ENCODE assay signal across 16 mouse cellular contexts in the genomic region with DNA sequence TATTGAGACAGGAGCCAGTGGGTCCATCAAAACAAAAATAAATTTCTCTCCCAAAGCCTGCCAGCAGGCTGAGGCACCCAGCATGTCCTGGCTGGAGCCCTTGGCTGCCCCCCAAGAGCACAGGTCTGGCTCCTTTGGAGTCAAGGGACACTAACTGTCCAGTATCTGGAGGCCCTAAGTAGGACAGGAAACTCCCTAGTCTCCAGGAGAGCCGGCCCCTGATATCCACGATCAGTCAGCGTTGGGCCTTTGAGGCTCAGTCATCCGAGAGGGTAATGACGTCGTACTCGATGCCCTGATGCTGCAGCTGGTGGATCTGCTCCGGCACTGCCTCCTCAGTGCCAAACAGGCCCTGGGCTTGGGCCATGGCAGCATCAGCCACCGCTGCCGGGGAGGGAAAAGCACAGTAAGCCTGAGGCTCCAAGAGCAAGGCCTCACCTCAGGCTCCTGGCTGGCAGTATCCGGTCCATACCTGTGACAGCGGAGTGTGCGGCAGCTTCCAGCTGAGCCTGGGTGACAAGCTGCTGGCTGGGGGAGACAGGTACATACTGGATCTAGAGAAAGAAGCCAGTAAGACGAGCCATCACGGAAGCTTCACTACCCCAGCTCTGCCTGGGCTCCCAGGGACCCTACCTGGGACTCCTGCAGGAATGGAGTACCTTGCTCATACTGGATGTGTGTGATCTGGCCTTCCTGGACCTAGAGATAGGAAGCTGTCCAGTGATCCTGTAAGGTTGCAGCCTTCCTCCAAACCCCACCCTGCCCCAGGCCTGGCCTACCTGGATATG. TPM values are rescaled to one million over a fixed set of nuclear protein-coding genes. Genes with fewer than 3 reads are reported as not detected.
DNase-seq lines count a peak whose midpoint lies in the region; ATAC-seq and TF ChIP-seq lines count a peak whose summit lies in the region.
"Had no signal": no experiment of that assay in that cellular context is flagged by ENCODE, and none has a peak within 500 bp of the region (broad histone marks: within the 10 kb centered on the region; RNA-seq: fewer than 3 reads in every experiment).

No protein-coding gene starts in this region.

- no peaks in the 10 kb centered on the region for H3K27me3 ChIP-seq in heart, embryonic 11.5 days (ENCODE audit: control insufficient read depth, insufficient read depth, low read length)
- no peaks in the 10 kb centered on the region for H3K27me3 ChIP-seq in midbrain, postnatal 0 days (ENCODE audit: insufficient read depth, low read length)
- H3K27me3 ChIP-seq in midbrain, embryonic 16.5 days (ENCODE audit: control insufficient read depth, insufficient read depth, low read depth, low read length) = no peaks in the 10 kb centered on the region
- H3K27me3 ChIP-seq: heart, embryonic 15.5 days; limb, embryonic 13.5 days; lung, embryonic 15.5 days had no signal

- no peak overlapping the region for H3K4me2 ChIP-seq in heart, embryonic 11.5 days
- no peak overlapping the region for H3K4me2 ChIP-seq in midbrain, postnatal 0 days (ENCODE audit: low read depth, low read length, poor library complexity, severe bottlenecking)
- no peak overlapping the region for H3K4me2 ChIP-seq in midbrain, embryonic 16.5 days (ENCODE audit: low read length)
- H3K4me2 ChIP-seq: heart, embryonic 15.5 days; limb, embryonic 13.5 days; lung, embryonic 15.5 days had no signal

- no peak overlapping the region for H3K9ac ChIP-seq in heart, embryonic 11.5 days (ENCODE audit: low read depth, low read length)
- H3K9ac ChIP-seq in midbrain, postnatal 0 days (replicated peaks; ENCODE audit: low read length, poor library complexity, severe bottlenecking) = no peak overlapping the region
- no peak overlapping the region for H3K9ac ChIP-seq in midbrain, embryonic 16.5 days (ENCODE audit: low read depth, low read length)
- H3K9ac ChIP-seq: heart, embryonic 15.5 days; limb, embryonic 13.5 days; lung, embryonic 15.5 days had no signal

- no peak overlapping the region for H3K27ac ChIP-seq in heart, embryonic 11.5 days (ENCODE audit: low read depth, low read length)
- 0 out of 2 replicates have a peak overlapping the region, but pooled peaks have one; percentile 6 for H3K27ac ChIP-seq in midbrain, postnatal 0 days (ENCODE audit: low read depth, low read length)
- no peak overlapping the region for H3K27ac ChIP-seq in midbrain, embryonic 16.5 days (ENCODE audit: low read length)
- H3K27ac ChIP-seq: heart, embryonic 15.5 days; limb, embryonic 13.5 days; lung, embryonic 15.5 days had no signal

- H3K9me3 ChIP-seq in heart, embryonic 11.5 days (replicated peaks; ENCODE audit: control insufficient read depth, low read length) = no peaks in the 10 kb centered on the region
- H3K9me3 ChIP-seq in midbrain, postnatal 0 days (ENCODE audit: low read length) = no peaks in the 10 kb centered on the region
- H3K9me3 ChIP-seq in midbrain, embryonic 16.5 days (replicated peaks; ENCODE audit: control insufficient read depth, low read length, poor library complexity, severe bottlenecking) = no peaks in the 10 kb centered on the region
- H3K9me3 ChIP-seq: heart, embryonic 15.5 days; limb, embryonic 13.5 days; lung, embryonic 15.5 days had no signal

- TF ChIP-seq CTCF in midbrain, postnatal 0 days (IDR thresholded peaks at IDR 0.05) = no peak

- peak; percentile 45 to 48 for DNase-seq in heart, postnatal 10 days
- DNase-seq in midbrain, postnatal 0 days (ENCODE audit: low spot score) = peak; percentile 31
- peak; percentile 65 to 67 for DNase-seq in cerebellum, postnatal 10 days
- peak; percentile 83 for DNase-seq in skeletal muscle tissue, adult 2 months (ENCODE audit: low read depth, low spot score)
- DNase-seq in lung, postnatal 25 days (ENCODE audit: low spot score) = no peak
- DNase-seq: B cell, adult 2 months; kidney, postnatal 10 days; layer of hippocampus, postnatal 36 days; thymus, adult 18-20 months had no signal

- WGBS in heart, embryonic 11.5 days (ENCODE audit: insufficient replicate concordance) = 90% methylated on average over 15 of the region's 15 CpGs
- 90% methylated on average over 15 of the region's 15 CpGs for WGBS in midbrain, postnatal 0 days
- 87% methylated on average over 15 of the region's 15 CpGs for WGBS in midbrain, embryonic 16.5 days

- no peak overlapping the region for H3K4me3 ChIP-seq in heart, embryonic 11.5 days (ENCODE audit: low read depth, low read length)
- no peak overlapping the region for H3K4me3 ChIP-seq in midbrain, postnatal 0 days (ENCODE audit: low read depth, low read length)
- H3K4me3 ChIP-seq in midbrain, embryonic 16.5 days (ENCODE audit: low read depth, low read length) = no peak overlapping the region
- H3K4me3 ChIP-seq: heart, embryonic 15.5 days; limb, embryonic 13.5 days; lung, embryonic 15.5 days had no signal

- no peak for ATAC-seq in heart, embryonic 11.5 days (replicated peaks; ENCODE audit: insufficient number of reproducible peaks, low FRiP score, low TSS enrichment)
- no peak for ATAC-seq in midbrain, postnatal 0 days (ENCODE audit: low FRiP score)
- ATAC-seq in midbrain, embryonic 16.5 days = no peak
- no peak for ATAC-seq in megakaryocyte, adult 5-6 weeks (ENCODE audit: poor library complexity, severe bottlenecking)
- ATAC-seq: activated CD4-positive, CD25-positive, alpha-beta regulatory T cell, adult 4 months had no signal

- H3K4me1 ChIP-seq in heart, embryonic 11.5 days (ENCODE audit: control insufficient read depth, insufficient read depth, low read length) = no peaks in the 10 kb centered on the region
- no peaks in the 10 kb centered on the region for H3K4me1 ChIP-seq in midbrain, postnatal 0 days (ENCODE audit: insufficient read depth, low read length)
- no peaks in the 10 kb centered on the region for H3K4me1 ChIP-seq in midbrain, embryonic 16.5 days (ENCODE audit: control insufficient read depth, insufficient read depth, low read length)
- H3K4me1 ChIP-seq: heart, embryonic 15.5 days; limb, embryonic 13.5 days; lung, embryonic 15.5 days had no signal

- H3K36me3 ChIP-seq in heart, embryonic 11.5 days (ENCODE audit: control insufficient read depth, insufficient read depth, low read length) = peaks cover 70% of the 10 kb centered on the region
- peaks cover 93% of the 10 kb centered on the region for H3K36me3 ChIP-seq in midbrain, postnatal 0 days (ENCODE audit: insufficient read depth, low read length)
- peaks cover 76% of the 10 kb centered on the region for H3K36me3 ChIP-seq in midbrain, embryonic 16.5 days (ENCODE audit: control insufficient read depth, insufficient read depth, low read length)

- intact Hi-C loops in heart, postnatal 10 days (cut with DNase I) = no loop called here

RNA-seq across cellular contexts. Expression of gene Pcif1, which starts 13.0 kb away (rescaled TPM):
- total RNA-seq in heart, postnatal 10 days (2021) = 10 to 100 TPM; 42.2 to 45.1 TPM
- polyA plus RNA-seq in heart, embryonic 11.5 days (2014; fragmentation: Nextera tagmentation; extraction: Ambion mirVana) = 50.1 and 54.8 TPM in 2 replicates
- 77.2 and 90.1 TPM in 2 replicates for total RNA-seq in midbrain, postnatal 0 days (2014; rRNA removed)
- 88.9 and 94.6 TPM in 2 replicates for polyA plus RNA-seq in midbrain, postnatal 0 days (2015; fragmentation: Nextera tagmentation; extraction: Ambion mirVana)
- 78.9 and 85.6 TPM in 2 replicates for polyA plus RNA-seq in midbrain, embryonic 16.5 days (2015; fragmentation: Nextera tagmentation; extraction: Ambion mirVana)
- 38.4 and 47.1 TPM in 2 replicates for total RNA-seq in megakaryocyte, adult 5-6 weeks (2015)
- total RNA-seq in megakaryocyte, adult 5-6 weeks (2017) = 31.2 and 33.4 TPM in 2 replicates

RNA-seq across cellular contexts. Expression of gene Zfp335, which starts 19.5 kb away (rescaled TPM):
- total RNA-seq in heart, postnatal 10 days (2021) = 10 to 100 TPM; 11.5 to 12.2 TPM
- 8.8 and 8.9 TPM in 2 replicates for polyA plus RNA-seq in heart, embryonic 11.5 days (2014; fragmentation: Nextera tagmentation; extraction: Ambion mirVana)
- 28.9 and 29.0 TPM in 2 replicates for total RNA-seq in midbrain, postnatal 0 days (2014; rRNA removed)
- polyA plus RNA-seq in midbrain, postnatal 0 days (2015; fragmentation: Nextera tagmentation; extraction: Ambion mirVana) = 11.1 and 11.4 TPM in 2 replicates
- 16.2 and 16.9 TPM in 2 replicates for polyA plus RNA-seq in midbrain, embryonic 16.5 days (2015; fragmentation: Nextera tagmentation; extraction: Ambion mirVana)
- 15.6 and 16.1 TPM in 2 replicates for total RNA-seq in megakaryocyte, adult 5-6 weeks (2015)
- 9.4 and 10.0 TPM in 2 replicates for total RNA-seq in megakaryocyte, adult 5-6 weeks (2017)

RNA-seq across cellular contexts. Expression of gene Pltp, which starts 34.6 kb away (rescaled TPM):
- 10 to 100 TPM; 39.1 to 40.9 TPM for total RNA-seq in heart, postnatal 10 days (2021)
- 10.4 and 10.8 TPM in 2 replicates for polyA plus RNA-seq in heart, embryonic 11.5 days (2014; fragmentation: Nextera tagmentation; extraction: Ambion mirVana)
- 55.5 and 59.8 TPM in 2 replicates for total RNA-seq in midbrain, postnatal 0 days (2014; rRNA removed)
- polyA plus RNA-seq in midbrain, postnatal 0 days (2015; fragmentation: Nextera tagmentation; extraction: Ambion mirVana) = 85.5 and 87.7 TPM in 2 replicates
- 83.9 and 84.4 TPM in 2 replicates for polyA plus RNA-seq in midbrain, embryonic 16.5 days (2015; fragmentation: Nextera tagmentation; extraction: Ambion mirVana)
- total RNA-seq in megakaryocyte, adult 5-6 weeks (2015) = 3.8 and 7.1 TPM in 2 replicates
- 1.8 and 3.6 TPM in 2 replicates for total RNA-seq in megakaryocyte, adult 5-6 weeks (2017)

RNA-seq across cellular contexts. Expression of gene Mmp9, which starts 48.5 kb away (rescaled TPM):
- total RNA-seq in heart, postnatal 10 days (2021) = under 1 TPM; 0.47 to 0.89 TPM
- 0.16 and 0.46 TPM in 2 replicates for polyA plus RNA-seq in heart, embryonic 11.5 days (2014; fragmentation: Nextera tagmentation; extraction: Ambion mirVana)
- total RNA-seq in midbrain, postnatal 0 days (2014; rRNA removed) = 7.5 and 13.4 TPM in 2 replicates
- polyA plus RNA-seq in midbrain, postnatal 0 days (2015; fragmentation: Nextera tagmentation; extraction: Ambion mirVana) = 7.1 and 8.2 TPM in 2 replicates
- 26.7 and 28.0 TPM in 2 replicates for polyA plus RNA-seq in midbrain, embryonic 16.5 days (2015; fragmentation: Nextera tagmentation; extraction: Ambion mirVana)
- total RNA-seq in megakaryocyte, adult 5-6 weeks (2015) = 326 and 367 TPM in 2 replicates
- total RNA-seq in megakaryocyte, adult 5-6 weeks (2017) = 217 and 317 TPM in 2 replicates

RNA-seq across cellular contexts. Expression of gene Neurl2, which starts 58.8 kb away (rescaled TPM):
- total RNA-seq in heart, postnatal 10 days (2021) = 10 to 100 TPM; 26.4 to 35.8 TPM
- 41.9 and 43.2 TPM in 2 replicates for polyA plus RNA-seq in heart, embryonic 11.5 days (2014; fragmentation: Nextera tagmentation; extraction: Ambion mirVana)
- 10.4 and 11.2 TPM in 2 replicates for total RNA-seq in midbrain, postnatal 0 days (2014; rRNA removed)
- polyA plus RNA-seq in midbrain, postnatal 0 days (2015; fragmentation: Nextera tagmentation; extraction: Ambion mirVana) = 7.6 and 7.8 TPM in 2 replicates
- 5.4 and 7.0 TPM in 2 replicates for polyA plus RNA-seq in midbrain, embryonic 16.5 days (2015; fragmentation: Nextera tagmentation; extraction: Ambion mirVana)
- total RNA-seq in megakaryocyte, adult 5-6 weeks (2015) = 2.7 and 3.4 TPM in 2 replicates
- total RNA-seq in megakaryocyte, adult 5-6 weeks (2017) = 1.6 and 1.8 TPM in 2 replicates
